Mouse (Mus musculus): ENCODE data around the gene Dock9.
"Not testable (repeated sequence)": the region's sequence is repeated elsewhere in the genome, so short reads cannot be mapped to it uniquely, and the experiment has no call there.

The Dock9 gene

GRCm38 (mm10) chr14:121700013-121700412 lies 97.6 kb downstream of the Dock9 start:
- no peak for DNase-seq (ENCODE audit: low spot score in 2 of 2)

DNA sequence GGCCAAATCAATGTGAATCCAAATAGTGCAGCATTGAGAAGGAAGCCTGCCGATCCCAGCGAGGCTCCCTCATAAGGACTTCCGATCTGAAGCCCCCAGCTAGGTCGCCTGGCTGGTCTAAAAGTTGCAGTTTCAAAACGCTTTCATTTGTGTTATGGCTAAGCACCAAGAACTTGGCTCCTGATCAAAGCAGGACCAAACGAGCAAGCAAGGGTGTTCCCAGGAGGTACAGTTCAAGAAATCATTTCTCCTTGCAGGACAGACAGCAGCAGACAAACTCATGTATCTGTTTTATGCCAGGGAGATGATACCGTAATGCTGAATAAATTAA lies 99.1 kb downstream of the Dock9 start:
- no peak for DNase-seq (ENCODE audit: low spot score in 2 of 2)

- peak in 1 of 2 experiments; percentile 36 for DNase-seq (ENCODE audit: low spot score in 2 of 2)
Measured at GRCm38 (mm10) chr14:121697709-121698619, 99.7 kb downstream of the Dock9 start.

GRCm38 (mm10) chr14:121697143-121697680 lies 100.4 kb downstream of the Dock9 start:
- no peak for DNase-seq (ENCODE audit: low spot score in 2 of 2)

DNA sequence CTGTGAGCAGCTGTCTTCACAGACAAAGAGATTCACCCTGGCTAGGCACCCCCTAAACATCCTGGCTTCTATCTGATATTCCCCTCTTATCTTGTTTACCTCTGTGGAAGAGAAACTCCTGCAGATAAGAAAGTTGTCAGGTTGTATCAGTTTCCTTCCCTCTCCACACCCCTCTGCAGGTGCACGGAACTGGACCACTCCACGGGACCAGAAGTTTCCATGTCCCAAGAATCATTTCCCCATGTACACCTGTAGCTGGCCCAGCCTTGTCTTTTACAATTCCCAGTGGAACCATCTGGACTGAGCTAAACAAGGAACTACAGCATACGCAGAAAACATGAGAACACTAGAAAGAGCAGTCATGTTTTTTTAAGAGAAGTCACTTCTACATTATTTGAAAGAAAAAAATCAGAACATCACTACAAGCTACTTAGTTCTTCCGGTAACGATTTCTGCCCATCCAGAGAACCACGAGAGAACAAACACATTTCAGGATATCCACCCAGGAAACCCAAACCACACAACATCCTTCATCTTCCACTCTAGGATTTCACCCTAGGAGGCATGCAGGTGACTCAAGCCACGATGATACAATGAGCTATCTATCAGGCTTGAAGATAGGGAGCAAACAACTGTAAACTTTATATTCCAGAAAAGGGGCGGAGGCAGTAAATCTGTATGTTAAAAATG lies 101.1 kb downstream of the Dock9 start:
- DNase-seq (ENCODE audit: low spot score in 2 of 2), result no peak

DNA sequence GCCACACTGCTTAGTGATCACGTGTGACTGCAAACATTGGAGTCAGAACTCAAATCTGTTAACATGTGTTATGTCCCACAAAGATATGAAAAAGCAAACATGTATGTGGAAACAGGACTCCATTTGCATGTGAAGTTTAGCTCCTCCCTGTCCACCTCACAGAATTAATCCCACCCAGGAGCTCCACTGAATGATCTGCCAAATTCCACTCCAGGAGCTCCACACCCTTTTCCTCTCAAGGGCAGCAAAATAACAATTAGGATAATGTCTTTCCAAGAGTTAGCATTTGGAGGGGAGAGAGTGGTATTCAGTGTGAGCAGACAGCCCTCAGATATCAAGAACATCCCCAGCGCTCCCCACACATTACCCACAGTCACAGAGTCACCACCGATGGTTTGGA lies 102.9 kb downstream of the Dock9 start:
- no peak for DNase-seq (ENCODE audit: low spot score in 2 of 2)

- no peak for DNase-seq (ENCODE audit: low spot score in 2 of 2)
Measured at GRCm38 (mm10) chr14:121693991-121694594, 103.5 kb downstream of the Dock9 start.

GRCm38 (mm10) chr14:121689649-121690048 lies 108.0 kb downstream of the Dock9 start:
- not testable (repeated sequence) for DNase-seq (ENCODE audit: low spot score in 2 of 2)

GRCm38 (mm10) chr14:121688175-121688574 lies 109.5 kb downstream of the Dock9 start:
- no peak for DNase-seq (ENCODE audit: low spot score in 2 of 2)

GRCm38 (mm10) chr14:121687274-121687673 lies 110.4 kb downstream of the Dock9 start:
- DNase-seq (ENCODE audit: low spot score in 2 of 2), result no peak

DNA sequence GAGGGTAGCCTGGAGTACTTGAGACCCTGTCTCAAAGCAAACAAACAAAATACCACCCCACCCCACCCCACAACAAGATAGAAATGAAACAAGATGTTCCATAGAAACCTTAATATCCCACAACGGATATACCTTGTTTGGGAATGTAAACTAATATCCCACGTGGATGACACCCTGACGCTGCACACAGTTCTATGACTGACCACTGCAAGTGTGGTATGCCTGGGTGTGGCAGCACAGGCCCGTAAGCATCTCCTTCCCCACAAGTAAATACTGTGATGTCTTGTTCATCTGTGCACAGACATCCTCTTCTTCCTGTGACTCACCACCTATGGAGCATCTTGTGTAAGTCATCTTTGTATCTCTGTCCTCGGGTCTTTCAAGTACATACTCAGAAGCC lies 118.7 kb downstream of the Dock9 start:
- DNase-seq (ENCODE audit: low spot score in 2 of 2), result no peak

DNA sequence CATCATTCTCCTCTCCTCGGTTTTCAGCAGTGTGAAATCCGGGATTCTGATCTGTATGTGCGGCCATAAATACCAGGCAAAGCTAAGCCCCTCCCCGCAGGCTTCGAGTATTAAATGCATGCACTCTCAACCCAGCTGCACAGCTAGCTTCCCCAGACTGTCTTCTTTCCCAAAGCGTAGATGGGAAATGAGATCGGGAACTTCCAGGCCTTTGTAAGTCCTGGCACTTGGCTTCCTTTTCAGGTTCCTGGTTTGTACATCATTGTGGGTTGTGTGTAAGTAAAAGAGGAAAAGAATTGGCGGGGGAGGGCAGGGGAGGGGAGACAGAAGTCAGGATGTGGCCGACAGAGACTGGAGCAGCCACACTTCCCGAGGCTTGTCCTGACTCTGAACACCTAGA lies 119.2 kb downstream of the Dock9 start:
- no peak for DNase-seq (ENCODE audit: low spot score in 2 of 2)

- DNase-seq (ENCODE audit: low spot score in 2 of 2), result no peak
Measured at GRCm38 (mm10) chr14:121676596-121677330, 120.9 kb downstream of the Dock9 start.

- no peak for DNase-seq (ENCODE audit: low spot score in 2 of 2)
Measured at GRCm38 (mm10) chr14:121676121-121676591, 121.5 kb downstream of the Dock9 start.

DNA sequence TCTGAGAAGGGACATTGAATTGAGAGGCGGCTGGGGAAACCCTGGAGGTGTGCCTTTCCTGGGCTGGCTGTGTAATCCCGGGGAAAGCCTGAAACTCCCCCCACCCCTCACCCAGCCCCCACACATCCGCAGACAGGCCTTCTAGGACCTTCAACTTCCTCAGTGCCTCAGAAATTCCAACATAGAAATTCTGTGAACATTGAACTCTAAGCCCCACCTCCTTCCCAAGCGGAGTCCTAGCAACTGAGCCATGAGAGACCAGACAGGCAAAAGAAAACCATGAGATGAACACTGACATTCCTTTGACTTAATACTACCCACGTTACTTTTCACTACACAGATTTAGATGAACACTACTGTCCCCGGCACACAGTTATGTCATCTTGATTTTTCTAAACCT lies 122.1 kb downstream of the Dock9 start:
- no peak for DNase-seq (ENCODE audit: low spot score in 2 of 2)

GRCm38 (mm10) chr14:121675146-121675545 lies 122.5 kb downstream of the Dock9 start:
- no peak for DNase-seq (ENCODE audit: low spot score in 2 of 2)

DNA sequence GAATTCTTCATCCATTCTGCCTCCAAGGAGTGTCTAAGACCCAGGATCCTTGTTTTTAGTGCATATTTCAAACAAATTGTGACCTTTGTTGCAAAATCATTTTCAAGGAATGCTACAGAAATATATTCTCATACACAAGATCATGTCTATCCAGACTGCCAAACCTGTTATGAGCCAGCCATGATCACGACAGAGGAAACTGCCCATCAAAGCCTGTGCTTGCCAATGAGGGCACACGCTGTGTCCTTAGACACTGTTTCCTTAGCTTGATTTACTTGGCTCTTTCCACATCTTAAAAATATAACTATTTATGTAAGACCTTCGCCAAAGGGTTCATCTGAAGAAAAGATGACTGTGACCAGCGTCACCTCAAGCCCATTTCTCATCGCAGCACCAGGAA lies 127.6 kb downstream of the Dock9 start:
- no peak for DNase-seq (ENCODE audit: low spot score in 2 of 2)

DNA sequence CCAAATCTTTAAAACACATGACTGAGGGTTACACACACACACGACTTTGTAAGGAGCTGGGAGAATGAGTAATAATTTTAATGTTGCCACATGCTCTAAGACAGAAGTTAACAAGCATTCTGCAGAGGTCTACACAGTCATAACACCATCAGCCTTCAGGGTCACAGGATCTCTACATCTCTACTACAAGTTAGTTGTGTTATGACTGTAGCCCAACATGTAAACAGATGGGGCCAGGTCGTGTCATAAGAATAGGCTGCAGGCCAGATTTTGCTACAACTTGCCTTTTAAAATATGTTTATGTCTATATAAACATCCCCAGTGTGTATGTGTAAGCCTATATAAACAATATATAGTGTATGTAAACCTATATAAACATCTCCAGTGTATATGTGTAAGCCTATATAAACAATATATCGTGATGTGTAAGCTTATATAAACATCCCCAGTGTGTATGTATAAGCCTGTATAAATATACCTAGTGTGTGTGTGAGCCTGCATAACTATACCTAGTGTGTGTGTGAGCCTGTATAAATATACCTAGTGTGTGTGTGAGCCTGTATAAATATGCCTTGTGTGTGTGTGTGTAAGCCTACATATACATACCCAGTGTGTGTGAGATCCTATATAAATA lies 130.9 kb downstream of the Dock9 start:
- DNase-seq (ENCODE audit: low spot score in 2 of 2), result no peak

DNA sequence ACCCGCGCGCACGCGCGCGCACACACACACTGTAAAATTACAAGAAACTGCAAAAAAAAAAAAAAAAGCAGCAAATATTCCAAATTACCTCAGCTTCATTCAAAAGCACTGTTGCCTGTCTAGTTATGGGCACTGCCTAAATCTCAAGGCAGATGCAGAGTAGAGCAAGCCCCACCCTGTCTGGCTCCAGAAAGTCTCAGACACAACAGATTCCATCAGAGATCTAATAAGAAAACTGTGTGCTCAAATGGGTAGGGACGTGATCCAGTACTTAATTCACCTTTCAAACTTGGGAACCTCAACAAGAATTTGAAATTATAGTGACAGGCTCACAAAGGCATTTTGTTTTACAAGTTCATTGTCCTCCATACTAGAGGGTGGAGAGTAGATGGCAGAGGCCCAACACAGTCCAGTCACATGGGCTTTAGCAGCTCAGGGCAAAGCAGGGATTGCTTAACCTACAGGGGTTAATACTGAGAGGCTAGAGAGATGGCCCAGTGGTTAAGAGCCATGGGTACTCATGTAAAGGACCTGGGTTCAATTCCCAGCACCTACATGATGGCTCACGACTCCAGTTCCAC lies 131.9 kb downstream of the Dock9 start:
- no peak for DNase-seq (ENCODE audit: low spot score in 2 of 2)

- DNase-seq (ENCODE audit: low spot score in 2 of 2), result no peak
Measured at GRCm38 (mm10) chr14:121663913-121664312, 133.7 kb downstream of the Dock9 start.

DNA sequence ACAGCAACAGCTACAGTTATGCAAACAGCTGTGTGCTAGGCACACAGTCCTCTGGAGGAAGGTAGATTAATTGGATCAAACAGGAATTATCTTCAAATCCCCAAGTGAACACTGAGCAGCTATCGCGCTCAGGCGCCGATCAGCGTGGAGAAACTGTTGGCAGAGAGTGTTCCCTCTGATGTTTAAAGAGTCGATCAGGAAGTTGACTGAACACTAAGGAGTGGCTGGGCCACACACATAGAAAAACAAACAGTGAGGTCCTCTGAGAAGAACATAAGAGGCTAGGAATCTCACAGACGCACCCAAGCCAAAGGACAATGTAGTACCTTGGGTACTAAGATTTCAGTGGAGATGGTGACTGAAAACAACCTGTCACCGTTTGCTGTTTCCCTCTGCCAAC lies 136.7 kb downstream of the Dock9 start:
- no peak for DNase-seq (ENCODE audit: low spot score in 2 of 2)
